Comparison of ENCODE assay signal across 10 mouse cellular contexts in genomic region chr5:141243253-141243965, GRCm38 (mm10). TPM values are rescaled to one million over a fixed set of nuclear protein-coding genes. Genes with fewer than 3 reads are reported as not detected.
DNase-seq lines count a peak whose midpoint lies in the region; ATAC-seq lines count a peak whose summit lies in the region.
"Had no signal": no experiment of that assay in that cellular context is flagged by ENCODE, and none has a peak within 500 bp of the region (broad histone marks: within the 10 kb centered on the region; RNA-seq: fewer than 3 reads in every experiment).

No protein-coding gene starts in this region.

- 2% methylated on average over 33 of the region's 33 CpGs for WGBS in embryonic facial prominence, embryonic 14.5 days
- 3% methylated on average over 33 of the region's 33 CpGs for WGBS in midbrain, embryonic 10.5 days

- peak overlapping the region; percentile 84 for H3K4me2 ChIP-seq in embryonic facial prominence, embryonic 14.5 days (ENCODE audit: low read depth, low read length)

- peak; percentile 17 for ATAC-seq in CD4-positive, CD25-positive, alpha-beta regulatory T cell, adult 4 months
- ATAC-seq in embryonic facial prominence, embryonic 14.5 days (ENCODE audit: low read depth): no peak

- peaks cover 33% of the 10 kb centered on the region for H3K27me3 ChIP-seq in embryonic facial prominence, embryonic 14.5 days (replicated peaks; ENCODE audit: control insufficient read depth, insufficient read depth, low read length)
- peaks cover 69% of the 10 kb centered on the region for H3K27me3 ChIP-seq in midbrain, embryonic 10.5 days (ENCODE audit: low read depth, poor library complexity, severe bottlenecking)

- peak overlapping the region; percentile 50 for H3K9ac ChIP-seq in embryonic facial prominence, embryonic 14.5 days (ENCODE audit: low read depth, low read length)

- H3K36me3 ChIP-seq in embryonic facial prominence, embryonic 14.5 days (ENCODE audit: control insufficient read depth, insufficient read depth, low read length): no peaks in the 10 kb centered on the region
- no peaks in the 10 kb centered on the region for H3K36me3 ChIP-seq in midbrain, embryonic 10.5 days

- H3K4me3 ChIP-seq in embryonic facial prominence, embryonic 14.5 days (ENCODE audit: low read depth, low read length): peak overlapping the region; percentile 50
- H3K4me3 ChIP-seq in midbrain, embryonic 10.5 days: peak overlapping the region; percentile 79
- H3K4me3 ChIP-seq: erythroblast, embryonic 14.5 days had no signal

- H3K9me3 ChIP-seq in embryonic facial prominence, embryonic 14.5 days (ENCODE audit: control insufficient read depth, low read length): no peaks in the 10 kb centered on the region
- no peaks in the 10 kb centered on the region for H3K9me3 ChIP-seq in midbrain, embryonic 10.5 days (replicated peaks)

- DNase-seq in cerebellum, postnatal 25 days: peak; percentile 22 to 25
- no peak for DNase-seq in cerebellum, postnatal 4 days (ENCODE audit: low spot score in 2 of 2)
- DNase-seq in embryonic facial prominence, embryonic 14.5 days (ENCODE audit: low spot score): peak; percentile 59
- DNase-seq in induced T-regulatory cell, adult 2 months (ENCODE audit: low read depth): peak; percentile 33
- peak; percentile 47 for DNase-seq in midbrain, embryonic 10.5 days (ENCODE audit: low spot score)
- DNase-seq in ovary, postnatal 36 days (ENCODE audit: low spot score): no peak
- no peak for DNase-seq in gastrocnemius, postnatal 4 days (ENCODE audit: low spot score in 2 of 2)

- no peak overlapping the region for H3K27ac ChIP-seq in embryonic facial prominence, embryonic 14.5 days (replicated peaks; ENCODE audit: low read depth, low read length)
- no peak overlapping the region; the same call in 1 of the 2 replicates for H3K27ac ChIP-seq in midbrain, embryonic 10.5 days (replicated peaks)

- peaks cover 27% of the 10 kb centered on the region for H3K4me1 ChIP-seq in embryonic facial prominence, embryonic 14.5 days (ENCODE audit: control insufficient read depth, insufficient read depth, low read length)
- H3K4me1 ChIP-seq in midbrain, embryonic 10.5 days: peaks cover 43% of the 10 kb centered on the region

RNA-seq across cellular contexts. Expression of gene Sdk1, which starts 2.1 kb away (rescaled TPM):
- polyA plus RNA-seq in CD4-positive, CD25-positive, alpha-beta regulatory T cell, adult 4 months (2017; shearing (Covaris generic)): not detected
- polyA plus RNA-seq in embryonic facial prominence, embryonic 14.5 days (2014; fragmentation: Nextera tagmentation; extraction: Ambion mirVana): 2.7 and 3.4 TPM in 2 replicates
- 0.65 and 0.73 TPM in 2 replicates for polyA plus RNA-seq in midbrain, embryonic 10.5 days (2016; fragmentation: Nextera tagmentation; extraction: Ambion mirVana)
- 10 to 100 TPM; 13.5 to 15.7 TPM for total RNA-seq in gastrocnemius, postnatal 4 days (2021)
- total RNA-seq: neutrophil, adult 5-6 weeks had no signal
- polyA plus RNA-seq: erythroblast, embryonic 14.5 days had no signal

Comparison
In these comparisons a context has a peak if more than half of its experiments do, and no peak if none do; other contexts are left out.
1. DNase-seq: peak in cerebellum, postnatal 25 days (2 of 2), embryonic facial prominence, embryonic 14.5 days (single experiment), induced T-regulatory cell, adult 2 months (single experiment) and midbrain, embryonic 10.5 days (single experiment); none in cerebellum, postnatal 4 days (0 of 2), ovary, postnatal 36 days (single experiment) and gastrocnemius, postnatal 4 days (0 of 2).